Mouse (Mus musculus): ENCODE results near the gene Cpne2. TPM values are rescaled to one million over a fixed set of nuclear protein-coding genes. Genes with fewer than 3 reads are reported as not detected.

Cpne2 gene
- total RNA-seq (2023): 100 to 1,000 TPM; 107 to 121 TPM

GRCm38 (mm10) chr8:94532873-94533671 lies at the start of gene Cpne2:
TSS of gene Cpne2 (plus strand) at chr8:94532990.

GRCm38 (mm10) chr8:94601607-94602385 lies 69.0 kb downstream of the Cpne2 start, which contains the start of the genes Rspry1 and Fam192a:
TSS of gene Rspry1 (plus strand) at chr8:94601937.
TSS of gene Fam192a (minus strand) at chr8:94601997.

Other genes starting within 250 kb of the Cpne2 start
- gene Slc12a3, start 203.8 kb upstream of the Cpne2 start, total RNA-seq (2023): 1 to 10 TPM in 1 of 2 experiments, under 1 TPM in 1; 0.79 to 1.6 TPM
- 100 to 1,000 TPM; 116 to 125 TPM for gene Herpud1, start 146.6 kb upstream of the Cpne2 start, total RNA-seq (2023)
- 10 to 100 TPM; 15.3 to 19.4 TPM for gene Nlrc5, start 98.6 kb upstream of the Cpne2 start, total RNA-seq (2023)
- 10 to 100 TPM; 27.1 to 28.6 TPM for gene Rspry1, start 68.9 kb downstream of the Cpne2 start, total RNA-seq (2023)
- gene Fam192a, start 69.0 kb downstream of the Cpne2 start, total RNA-seq (2023): 10 to 100 TPM; 30.8 to 32.8 TPM
- gene Arl2bp, start 133.6 kb downstream of the Cpne2 start, total RNA-seq (2023): 10 to 100 TPM; 51.6 to 66.4 TPM
- not detected for gene Pllp, start 163.3 kb downstream of the Cpne2 start, total RNA-seq (2023)
- gene Ccl22, start 212.6 kb downstream of the Cpne2 start, total RNA-seq (2023): under 1 TPM in 1 of 2 experiments, not detected in 1; 0.18 TPM
- not detected for gene Cx3cl1, start 239.0 kb downstream of the Cpne2 start, total RNA-seq (2023)